Mouse (Mus musculus) cerebellum, adult (tissue): ENCODE measurements around the gene Plekha5.
"Not testable (repeated sequence)": the region's sequence is repeated elsewhere in the genome, so short reads cannot be mapped to it uniquely, and the experiment has no call there.

Experiments used
- ATAC-seq: cut with Nextera tagmentation; 2 replicates; pipeline ENCODE4 v1.9.2; 2017; ENCODE audit warnings: mild to moderate bottlenecking, moderate library complexity, mixed read lengths; ENCODE audit not compliant: insufficient number of reproducible peaks, low FRiP score, low TSS enrichment

Gene Plekha5

GRCm38 (mm10) chr6:140519019-140519418, 95.2 kb downstream of the Plekha5 start:
- peak; percentile 36 for ATAC-seq

GRCm38 (mm10) chr6:140519488-140520159, 95.8 kb downstream of the Plekha5 start:
- ATAC-seq, result peak; percentile 92

GRCm38 (mm10) chr6:140520961-140521360, 97.1 kb downstream of the Plekha5 start:
- no peak for ATAC-seq

GRCm38 (mm10) chr6:140521832-140522231, 98.0 kb downstream of the Plekha5 start:
- ATAC-seq, result no peak

GRCm38 (mm10) chr6:140523600-140523999, 99.7 kb downstream of the Plekha5 start:
- ATAC-seq, result no peak

GRCm38 (mm10) chr6:140528414-140528813, 104.6 kb downstream of the Plekha5 start:
- ATAC-seq, result no peak

- ATAC-seq, result not testable (repeated sequence)
These were observed 109.0 kb downstream of the Plekha5 start for GRCm38 (mm10) chr6:140532858-140533257.

- no peak for ATAC-seq
These were observed 109.8 kb downstream of the Plekha5 start for GRCm38 (mm10) chr6:140533606-140534005.

- ATAC-seq, result no peak
These were observed 111.7 kb downstream of the Plekha5 start for GRCm38 (mm10) chr6:140535504-140535903.

- no peak for ATAC-seq
These were observed 118.1 kb downstream of the Plekha5 start for GRCm38 (mm10) chr6:140541919-140542318.

GRCm38 (mm10) chr6:140543005-140543794, 119.3 kb downstream of the Plekha5 start:
- no peak for ATAC-seq

GRCm38 (mm10) chr6:140546095-140546494, 122.2 kb downstream of the Plekha5 start:
- no peak for ATAC-seq

GRCm38 (mm10) chr6:140546648-140547201, 122.9 kb downstream of the Plekha5 start:
- ATAC-seq, result no peak

- ATAC-seq, result no peak
These were observed 123.5 kb downstream of the Plekha5 start for GRCm38 (mm10) chr6:140547203-140547944.

- ATAC-seq, result no peak
These were observed 124.4 kb downstream of the Plekha5 start for GRCm38 (mm10) chr6:140548082-140548769.

- ATAC-seq, result peak; percentile 57
These were observed 126.9 kb downstream of the Plekha5 start for GRCm38 (mm10) chr6:140550741-140551140.

- ATAC-seq, result peak; percentile 78
These were observed 130.4 kb downstream of the Plekha5 start for GRCm38 (mm10) chr6:140554261-140554660.

- ATAC-seq, result no peak
These were observed 135.6 kb downstream of the Plekha5 start for GRCm38 (mm10) chr6:140559411-140559810.

- ATAC-seq, result no peak
These were observed 137.5 kb downstream of the Plekha5 start for GRCm38 (mm10) chr6:140561151-140561916.
